ENCODE assay signal across 26 mouse cellular contexts in genomic region chr3:101704326-101704725, GRCm38 (mm10).
DNase-seq lines count a peak whose midpoint lies in the region; ATAC-seq lines count a peak whose summit lies in the region.
"Had no signal": no experiment of that assay in that cellular context is flagged by ENCODE, and none has a peak within 500 bp of the region (broad histone marks: within the 10 kb centered on the region; RNA-seq: fewer than 3 reads in every experiment).

No protein-coding gene starts in this region.

- no peaks in the 10 kb centered on the region for H3K9me3 ChIP-seq in heart, embryonic 12.5 days (replicated peaks)
- no peaks in the 10 kb centered on the region for H3K9me3 ChIP-seq in heart, embryonic 15.5 days (replicated peaks)
- no peaks in the 10 kb centered on the region for H3K9me3 ChIP-seq in midbrain, embryonic 11.5 days (ENCODE audit: control insufficient read depth, low read length)
- no peaks in the 10 kb centered on the region for H3K9me3 ChIP-seq in midbrain, embryonic 16.5 days (replicated peaks; ENCODE audit: control insufficient read depth, low read length, poor library complexity, severe bottlenecking)
- H3K9me3 ChIP-seq: embryonic facial prominence, embryonic 10.5 days; embryonic facial prominence, embryonic 13.5 days; forebrain, embryonic 12.5 days; forebrain, embryonic 15.5 days; hindbrain, embryonic 10.5 days; hindbrain, embryonic 13.5 days; intestine, embryonic 15.5 days; kidney, embryonic 15.5 days had no signal

- intact Hi-C loops in heart, postnatal 10 days (cut with DNase I): no loop called here

- H3K27ac ChIP-seq in heart, embryonic 12.5 days (ENCODE audit: poor library complexity, severe bottlenecking): peak overlapping the region; percentile 92
- H3K27ac ChIP-seq in heart, embryonic 15.5 days: peak overlapping the region; percentile 85
- H3K27ac ChIP-seq in midbrain, embryonic 11.5 days (ENCODE audit: low read depth, low read length): no peak overlapping the region
- H3K27ac ChIP-seq in midbrain, embryonic 16.5 days (ENCODE audit: low read length): no peak overlapping the region
- H3K27ac ChIP-seq: embryonic facial prominence, embryonic 10.5 days; embryonic facial prominence, embryonic 13.5 days; forebrain, embryonic 12.5 days; forebrain, embryonic 15.5 days; hindbrain, embryonic 10.5 days; hindbrain, embryonic 13.5 days; intestine, embryonic 15.5 days; kidney, embryonic 15.5 days had no signal

- H3K4me3 ChIP-seq in heart, embryonic 12.5 days: no peak overlapping the region
- H3K4me3 ChIP-seq in heart, embryonic 15.5 days: no peak overlapping the region
- H3K4me3 ChIP-seq in midbrain, embryonic 11.5 days (ENCODE audit: low read depth, low read length): no peak overlapping the region
- H3K4me3 ChIP-seq in midbrain, embryonic 16.5 days (ENCODE audit: low read depth, low read length): no peak overlapping the region
- H3K4me3 ChIP-seq: embryonic facial prominence, embryonic 10.5 days; embryonic facial prominence, embryonic 13.5 days; erythroblast, embryonic 14.5 days; forebrain, embryonic 12.5 days; forebrain, embryonic 15.5 days; hindbrain, embryonic 10.5 days; hindbrain, embryonic 13.5 days; intestine, embryonic 15.5 days; kidney, embryonic 15.5 days had no signal

- peak; percentile 75 for DNase-seq in heart, adult 11 months
- no peak for DNase-seq in heart, postnatal 10 days
- DNase-seq in heart, adult 18-20 months: no peak
- no peak for DNase-seq in heart, adult 8-10 months (ENCODE audit: low spot score)
- DNase-seq in midbrain, embryonic 11.5 days (ENCODE audit: low spot score, missing footprints): peak; percentile 17
- DNase-seq: cerebellum, adult 8-10 months; cerebellum, postnatal 10 days; cerebellum, postnatal 36 days; embryo, embryonic 11 days; gastrocnemius, postnatal 25 days; kidney, adult 11 months; kidney, adult 8-10 months had no signal

- ATAC-seq in heart, embryonic 12.5 days (ENCODE audit: insufficient number of reproducible peaks, low FRiP score): no peak
- ATAC-seq in heart, embryonic 15.5 days (replicated peaks; ENCODE audit: insufficient number of reproducible peaks, insufficient read depth, low FRiP score, low read depth): no peak
- ATAC-seq in midbrain, embryonic 11.5 days (ENCODE audit: low FRiP score): no peak
- ATAC-seq in midbrain, embryonic 16.5 days: no peak
- ATAC-seq: CD4-positive, CD25-positive, alpha-beta regulatory T cell, adult 4 months; forebrain, embryonic 15.5 days; hindbrain, embryonic 16.5 days; intestine, embryonic 15.5 days had no signal

- H3K27me3 ChIP-seq in heart, embryonic 12.5 days (replicated peaks): no peaks in the 10 kb centered on the region
- H3K27me3 ChIP-seq in heart, embryonic 15.5 days: no peaks in the 10 kb centered on the region
- H3K27me3 ChIP-seq in midbrain, embryonic 11.5 days (ENCODE audit: control insufficient read depth, insufficient read depth, low read length): no peaks in the 10 kb centered on the region
- H3K27me3 ChIP-seq in midbrain, embryonic 16.5 days (ENCODE audit: control insufficient read depth, insufficient read depth, low read depth, low read length): no peaks in the 10 kb centered on the region
- H3K27me3 ChIP-seq: embryonic facial prominence, embryonic 13.5 days; forebrain, embryonic 12.5 days; forebrain, embryonic 15.5 days; hindbrain, embryonic 13.5 days; intestine, embryonic 15.5 days; kidney, embryonic 15.5 days had no signal

- 85% methylated on average over 5 of the region's 5 CpGs for WGBS in heart, embryonic 12.5 days
- 83% methylated on average over 5 of the region's 5 CpGs for WGBS in heart, embryonic 15.5 days
- WGBS in midbrain, embryonic 11.5 days: 92% methylated on average over 5 of the region's 5 CpGs
- 92% methylated on average over 5 of the region's 5 CpGs for WGBS in midbrain, embryonic 16.5 days

- H3K4me1 ChIP-seq in heart, embryonic 12.5 days (replicated peaks): peaks cover 69% of the 10 kb centered on the region
- peaks cover 57% of the 10 kb centered on the region for H3K4me1 ChIP-seq in heart, embryonic 15.5 days (replicated peaks)
- peaks cover 3% of the 10 kb centered on the region for H3K4me1 ChIP-seq in midbrain, embryonic 11.5 days (ENCODE audit: control insufficient read depth, insufficient read depth, low read length)
- peaks cover 6% of the 10 kb centered on the region for H3K4me1 ChIP-seq in midbrain, embryonic 16.5 days (ENCODE audit: control insufficient read depth, insufficient read depth, low read length)

- no peak overlapping the region for H3K9ac ChIP-seq in heart, embryonic 12.5 days
- no peak overlapping the region for H3K9ac ChIP-seq in heart, embryonic 15.5 days
- no peak overlapping the region for H3K9ac ChIP-seq in midbrain, embryonic 11.5 days (ENCODE audit: low read length)
- H3K9ac ChIP-seq in midbrain, embryonic 16.5 days (ENCODE audit: low read depth, low read length): no peak overlapping the region
- H3K9ac ChIP-seq: embryonic facial prominence, embryonic 13.5 days; forebrain, embryonic 12.5 days; forebrain, embryonic 15.5 days; hindbrain, embryonic 13.5 days; intestine, embryonic 15.5 days; kidney, embryonic 15.5 days had no signal

- no peak overlapping the region for H3K4me2 ChIP-seq in heart, embryonic 12.5 days
- no peak overlapping the region for H3K4me2 ChIP-seq in heart, embryonic 15.5 days
- no peak overlapping the region for H3K4me2 ChIP-seq in midbrain, embryonic 11.5 days
- H3K4me2 ChIP-seq in midbrain, embryonic 16.5 days (ENCODE audit: low read length): no peak overlapping the region
- H3K4me2 ChIP-seq: embryonic facial prominence, embryonic 13.5 days; forebrain, embryonic 12.5 days; forebrain, embryonic 15.5 days; hindbrain, embryonic 13.5 days; intestine, embryonic 15.5 days; kidney, embryonic 15.5 days had no signal

- no peaks in the 10 kb centered on the region for H3K36me3 ChIP-seq in heart, embryonic 12.5 days
- H3K36me3 ChIP-seq in heart, embryonic 15.5 days: no peaks in the 10 kb centered on the region
- H3K36me3 ChIP-seq in midbrain, embryonic 11.5 days (ENCODE audit: control insufficient read depth, insufficient read depth, low read length): no peaks in the 10 kb centered on the region
- H3K36me3 ChIP-seq in midbrain, embryonic 16.5 days (ENCODE audit: control insufficient read depth, insufficient read depth, low read length): no peaks in the 10 kb centered on the region
- H3K36me3 ChIP-seq: embryonic facial prominence, embryonic 10.5 days; embryonic facial prominence, embryonic 13.5 days; forebrain, embryonic 12.5 days; forebrain, embryonic 15.5 days; hindbrain, embryonic 10.5 days; hindbrain, embryonic 13.5 days; intestine, embryonic 15.5 days; kidney, embryonic 15.5 days had no signal

Comparison
In these comparisons a context has a peak if more than half of its experiments do, and no peak if none do; other contexts are left out.
1. DNase-seq: peak in heart, adult 11 months (single experiment) and midbrain, embryonic 11.5 days (single experiment); none in heart, postnatal 10 days (0 of 2), heart, adult 18-20 months (0 of 2) and heart, adult 8-10 months (single experiment).
2. H3K27ac ChIP-seq: peak in heart, embryonic 12.5 days (single experiment) and heart, embryonic 15.5 days (single experiment); none in midbrain, embryonic 11.5 days (single experiment) and midbrain, embryonic 16.5 days (single experiment).